ENCODE assay signal across 13 mouse cellular contexts in the genomic region with DNA sequence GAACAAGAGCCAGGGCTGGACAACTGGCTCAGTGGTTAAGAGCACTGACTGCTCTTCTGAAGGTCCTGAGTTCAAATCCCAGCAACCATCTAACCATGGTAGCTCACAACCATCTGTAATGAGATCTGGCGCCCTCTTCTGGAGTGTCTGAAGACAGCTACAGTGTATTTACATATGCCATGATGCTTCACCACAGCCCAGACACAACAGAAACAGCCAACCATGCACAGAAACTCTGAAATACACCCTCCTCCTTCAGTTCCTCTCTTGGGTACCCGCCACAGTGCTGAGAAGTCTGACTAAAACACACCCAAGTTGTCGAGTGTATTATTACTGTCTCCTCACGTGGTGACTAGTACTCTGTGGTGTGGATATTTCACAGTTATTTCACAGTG.
DNase-seq lines count a peak whose midpoint lies in the region; ATAC-seq and TF ChIP-seq lines count a peak whose summit lies in the region.
"Had no signal": no experiment of that assay in that cellular context is flagged by ENCODE, and none has a peak within 500 bp of the region (broad histone marks: within the 10 kb centered on the region; RNA-seq: fewer than 3 reads in every experiment).

No protein-coding gene starts in this region.

- no peaks in the 10 kb centered on the region for H3K9me3 ChIP-seq in heart, embryonic 12.5 days (replicated peaks)
- no peaks in the 10 kb centered on the region for H3K9me3 ChIP-seq in lung, embryonic 14.5 days (ENCODE audit: low read depth, low read length)
- no peaks in the 10 kb centered on the region for H3K9me3 ChIP-seq in stomach, embryonic 14.5 days (ENCODE audit: control insufficient read depth, low read depth, low read length)
- H3K9me3 ChIP-seq in hindbrain, embryonic 12.5 days (replicated peaks), result no peaks in the 10 kb centered on the region
- H3K9me3 ChIP-seq: embryonic facial prominence, embryonic 12.5 days; limb, embryonic 15.5 days; neural tube, embryonic 15.5 days had no signal

- TF ChIP-seq POLR2A in heart, adult 2 months (IDR thresholded peaks at IDR 0.05; ENCODE audit: insufficient read depth, low read depth, low read length), result no peak

- no peak for ATAC-seq in heart, embryonic 12.5 days (ENCODE audit: insufficient number of reproducible peaks, low FRiP score)
- ATAC-seq in lung, embryonic 14.5 days (ENCODE audit: insufficient read depth), result no peak
- no peak for ATAC-seq in stomach, embryonic 14.5 days (ENCODE audit: insufficient number of reproducible peaks, insufficient read depth, low FRiP score, low read depth)
- no peak for ATAC-seq in hindbrain, embryonic 12.5 days (ENCODE audit: low FRiP score)
- ATAC-seq: CD4-positive, CD25-positive, alpha-beta regulatory T cell, adult 4 months; midbrain, embryonic 13.5 days had no signal

- TF ChIP-seq CTCF in heart, adult 2 months (IDR thresholded peaks at IDR 0.05), result peak; percentile 50
- TF ChIP-seq CTCF in lung, embryonic 14.5 days (IDR thresholded peaks at IDR 0.05; ENCODE audit: low read depth), result peak; percentile 47

- H3K27ac ChIP-seq in heart, adult 2 months, result peak overlapping the region; percentile 67
- H3K27ac ChIP-seq in heart, embryonic 12.5 days (ENCODE audit: poor library complexity, severe bottlenecking), result no peak overlapping the region
- peak overlapping the region; percentile 56 for H3K27ac ChIP-seq in lung, embryonic 14.5 days (ENCODE audit: low read depth)
- 0 out of 2 replicates have a peak overlapping the region, but pooled peaks have one; percentile 16 for H3K27ac ChIP-seq in stomach, embryonic 14.5 days (ENCODE audit: low read length)
- no peak overlapping the region for H3K27ac ChIP-seq in hindbrain, embryonic 12.5 days
- H3K27ac ChIP-seq: embryonic facial prominence, embryonic 12.5 days; midbrain, embryonic 13.5 days had no signal

- intact Hi-C loops in heart, adult 2 months (cut with DNase I), result no loop called here

- DNase-seq in heart, adult 2 months, result no peak
- DNase-seq in lung, embryonic 14.5 days, result no peak
- DNase-seq in lung, postnatal 36 days, result no peak
- DNase-seq in ZHBTc4 (ENCODE audit: low read depth, low spot score), result peak; percentile 53
- DNase-seq in adrenal gland, postnatal 10 days, result no peak

- H3K4me1 ChIP-seq in heart, adult 2 months (ENCODE audit: control insufficient read depth, insufficient read depth, low read length), result peaks cover 8% of the 10 kb centered on the region
- H3K4me1 ChIP-seq in heart, embryonic 12.5 days (replicated peaks), result no peaks in the 10 kb centered on the region
- peaks cover 16% of the 10 kb centered on the region for H3K4me1 ChIP-seq in lung, embryonic 14.5 days (ENCODE audit: insufficient read depth)
- H3K4me1 ChIP-seq in stomach, embryonic 14.5 days (ENCODE audit: control insufficient read depth, insufficient read depth, low read length), result 0 out of 2 replicates have a peak, but pooled peaks cover 2% of the 10 kb centered on the region
- H3K4me1 ChIP-seq in hindbrain, embryonic 12.5 days, result peaks cover 8% of the 10 kb centered on the region
- H3K4me1 ChIP-seq: embryonic facial prominence, embryonic 12.5 days; midbrain, embryonic 13.5 days had no signal

- no peaks in the 10 kb centered on the region for H3K36me3 ChIP-seq in heart, adult 2 months (ENCODE audit: control insufficient read depth, insufficient read depth, low read length)
- H3K36me3 ChIP-seq in heart, embryonic 12.5 days, result no peaks in the 10 kb centered on the region
- no peaks in the 10 kb centered on the region for H3K36me3 ChIP-seq in lung, embryonic 14.5 days (ENCODE audit: insufficient read depth)
- H3K36me3 ChIP-seq in stomach, embryonic 14.5 days (ENCODE audit: control insufficient read depth, insufficient read depth, low read length), result no peaks in the 10 kb centered on the region
- H3K36me3 ChIP-seq in hindbrain, embryonic 12.5 days, result no peaks in the 10 kb centered on the region
- H3K36me3 ChIP-seq: embryonic facial prominence, embryonic 12.5 days; limb, embryonic 15.5 days; midbrain, embryonic 13.5 days; neural tube, embryonic 15.5 days had no signal

- 85% methylated on average over 4 of the region's 4 CpGs for whole genome bisulfite sequencing in heart, adult 2 months
- 64% methylated on average over 4 of the region's 4 CpGs for WGBS in heart, embryonic 12.5 days
- 67% methylated on average over 4 of the region's 4 CpGs for WGBS in lung, embryonic 14.5 days
- 87% methylated on average over 4 of the region's 4 CpGs for WGBS in stomach, embryonic 14.5 days
- WGBS in hindbrain, embryonic 12.5 days, result 72% methylated on average over 4 of the region's 4 CpGs

- H3K4me3 ChIP-seq in heart, adult 2 months, result no peak overlapping the region
- H3K4me3 ChIP-seq in heart, embryonic 12.5 days, result no peak overlapping the region
- H3K4me3 ChIP-seq in lung, embryonic 14.5 days (ENCODE audit: low read depth, low read length), result no peak overlapping the region
- no peak overlapping the region for H3K4me3 ChIP-seq in stomach, embryonic 14.5 days (ENCODE audit: low read depth, low read length)
- no peak overlapping the region for H3K4me3 ChIP-seq in hindbrain, embryonic 12.5 days
- H3K4me3 ChIP-seq: embryonic facial prominence, embryonic 12.5 days; limb, embryonic 15.5 days; midbrain, embryonic 13.5 days; neural tube, embryonic 15.5 days had no signal

- no peaks in the 10 kb centered on the region for H3K27me3 ChIP-seq in heart, adult 2 months (ENCODE audit: control insufficient read depth, insufficient read depth, low read length)
- no peaks in the 10 kb centered on the region; the same call in 1 of the 2 replicates for H3K27me3 ChIP-seq in heart, embryonic 12.5 days (replicated peaks)
- no peaks in the 10 kb centered on the region for H3K27me3 ChIP-seq in lung, embryonic 14.5 days (ENCODE audit: insufficient read depth, low read length)
- no peaks in the 10 kb centered on the region for H3K27me3 ChIP-seq in stomach, embryonic 14.5 days (ENCODE audit: control insufficient read depth, insufficient read depth, low read length)
- peaks cover 7% of the 10 kb centered on the region for H3K27me3 ChIP-seq in hindbrain, embryonic 12.5 days
- H3K27me3 ChIP-seq: limb, embryonic 15.5 days had no signal

- H3K79me2 ChIP-seq in heart, adult 2 months (replicated peaks; ENCODE audit: control insufficient read depth, insufficient read depth, low read length), result no peaks in the 10 kb centered on the region

- no peak overlapping the region for H3K4me2 ChIP-seq in heart, embryonic 12.5 days
- no peak overlapping the region for H3K4me2 ChIP-seq in lung, embryonic 14.5 days
- no peak overlapping the region for H3K4me2 ChIP-seq in stomach, embryonic 14.5 days (replicated peaks; ENCODE audit: low read depth, low read length)
- no peak overlapping the region for H3K4me2 ChIP-seq in hindbrain, embryonic 12.5 days (replicated peaks)
- H3K4me2 ChIP-seq: embryonic facial prominence, embryonic 12.5 days; limb, embryonic 15.5 days; midbrain, embryonic 13.5 days; neural tube, embryonic 15.5 days had no signal

- H3K9ac ChIP-seq in heart, adult 2 months (ENCODE audit: low read depth, low read length), result no peak overlapping the region
- no peak overlapping the region for H3K9ac ChIP-seq in heart, embryonic 12.5 days
- no peak overlapping the region for H3K9ac ChIP-seq in lung, embryonic 14.5 days
- no peak overlapping the region for H3K9ac ChIP-seq in stomach, embryonic 14.5 days (replicated peaks; ENCODE audit: low read depth, low read length)
- H3K9ac ChIP-seq in hindbrain, embryonic 12.5 days, result no peak overlapping the region
- H3K9ac ChIP-seq: embryonic facial prominence, embryonic 12.5 days; limb, embryonic 15.5 days; midbrain, embryonic 13.5 days; neural tube, embryonic 15.5 days had no signal

- no peak for TF ChIP-seq EP300 in heart, adult 2 months (IDR thresholded peaks at IDR 0.05; ENCODE audit: insufficient read depth, low read depth, low read length)

Comparison
In these comparisons a context has a peak if more than half of its experiments do, and no peak if none do; other contexts are left out.
1. H3K27ac ChIP-seq: peak in heart, adult 2 months (single experiment), lung, embryonic 14.5 days (single experiment) and stomach, embryonic 14.5 days (single experiment); none in heart, embryonic 12.5 days (single experiment) and hindbrain, embryonic 12.5 days (single experiment).